Mouse (Mus musculus) liver, postnatal 0 days (tissue): ENCODE data around the gene P2ry4.

Experiments
- CTCF ChIP-seq: sonication (generic); IDR thresholded peaks from 2 replicates; pipeline ENCODE4 v1.5.1; 2016; ENCODE audit warnings: antibody characterized with exemption, low read depth
- EP300 ChIP-seq: IDR thresholded peaks from 2 replicates; pipeline ENCODE4 v1.6.1; 2016; ENCODE audit warnings: antibody characterized with exemption, low read depth, mild to moderate bottlenecking

DNA sequence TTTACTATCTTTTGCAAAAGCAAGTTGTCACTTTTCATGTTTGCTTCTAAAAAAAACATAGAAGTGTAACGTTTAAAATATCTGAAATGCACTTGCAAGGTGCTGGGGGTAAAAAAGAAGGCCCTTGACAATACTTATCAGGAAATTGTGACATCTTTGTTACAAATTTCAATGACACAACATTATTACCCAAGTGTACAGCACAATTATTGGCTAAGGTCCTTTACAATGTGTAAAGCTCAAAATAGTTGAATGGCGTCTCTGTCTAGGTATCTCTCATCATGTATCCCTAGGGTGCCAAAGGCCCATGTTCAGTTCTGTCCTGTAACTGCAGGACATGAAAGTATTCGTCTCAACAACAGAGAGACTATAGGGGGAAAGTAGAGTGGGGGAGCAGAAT, 38.6 kb downstream of the P2ry4 start:
- TF ChIP-seq CTCF = no peak
- TF ChIP-seq EP300 = no peak
